Mouse (Mus musculus): ENCODE results near the gene Elp4. TPM values are rescaled to one million over a fixed set of nuclear protein-coding genes. Genes with fewer than 3 reads are reported as not detected.

Elp4 gene
- polyA plus RNA-seq, 1 experiment from 2014 or later: 15.7 TPM

GRCm38 (mm10) chr2:105890816-105891215 lies 13.5 kb downstream of the Elp4 start:
- ATAC-seq (ENCODE audit: insufficient read depth): no peak
- H3K4me1 ChIP-seq (replicated peaks): no peaks in the 10 kb centered on the region
- H3K27me3 ChIP-seq: no peaks in the 10 kb centered on the region
- H3K9ac ChIP-seq: no peak overlapping the region
- peaks cover 21% of the 10 kb centered on the region for H3K36me3 ChIP-seq (replicated peaks)
- no peak overlapping the region for H3K4me3 ChIP-seq (replicated peaks)
- H3K4me2 ChIP-seq: no peak overlapping the region
- H3K9me3 ChIP-seq (replicated peaks): 0 out of 2 replicates have a peak, but pooled peaks cover 3% of the 10 kb centered on the region
- H3K27ac ChIP-seq (replicated peaks): no peak overlapping the region

GRCm38 (mm10) chr2:105873403-105873802 lies 31.0 kb downstream of the Elp4 start:
- 45% methylated on average over 1 of the region's 1 CpGs for WGBS (ENCODE audit: insufficient replicate concordance)

GRCm38 (mm10) chr2:105854740-105855139 lies 49.6 kb downstream of the Elp4 start:
- H3K9me3 ChIP-seq (replicated peaks): no peaks in the 10 kb centered on the region
- no peaks in the 10 kb centered on the region for H3K36me3 ChIP-seq (replicated peaks)
- no peak overlapping the region for H3K27ac ChIP-seq (replicated peaks)
- H3K27me3 ChIP-seq: no peaks in the 10 kb centered on the region
- no peak overlapping the region for H3K9ac ChIP-seq
- ATAC-seq (ENCODE audit: insufficient read depth): no peak
- H3K4me3 ChIP-seq (replicated peaks): no peak overlapping the region
- H3K4me1 ChIP-seq (replicated peaks): no peaks in the 10 kb centered on the region
- no peak overlapping the region for H3K4me2 ChIP-seq
- WGBS (ENCODE audit: insufficient replicate concordance): 51% methylated on average over 2 of the region's 2 CpGs

More at GRCm38 (mm10) chr2:105873403-105873802, 31.0 kb downstream of the Elp4 start:
- no peaks in the 10 kb centered on the region for H3K4me1 ChIP-seq (replicated peaks)
- no peaks in the 10 kb centered on the region for H3K9me3 ChIP-seq (replicated peaks)
- no peaks in the 10 kb centered on the region for H3K27me3 ChIP-seq
- 0 out of 2 replicates have a peak, but pooled peaks cover 4% of the 10 kb centered on the region for H3K36me3 ChIP-seq (replicated peaks)
- no peak overlapping the region for H3K9ac ChIP-seq
- H3K27ac ChIP-seq (replicated peaks): no peak overlapping the region
- H3K4me2 ChIP-seq: no peak overlapping the region
- no peak overlapping the region for H3K4me3 ChIP-seq (replicated peaks)
- no peak for ATAC-seq (ENCODE audit: insufficient read depth)

GRCm38 (mm10) chr2:105852971-105853370 lies 51.4 kb downstream of the Elp4 start:
- no peaks in the 10 kb centered on the region for H3K4me1 ChIP-seq (replicated peaks)
- no peak overlapping the region for H3K27ac ChIP-seq (replicated peaks)
- H3K36me3 ChIP-seq (replicated peaks): no peaks in the 10 kb centered on the region
- WGBS (ENCODE audit: insufficient replicate concordance): 83% methylated on average over 2 of the region's 2 CpGs
- no peak overlapping the region for H3K4me2 ChIP-seq
- no peak overlapping the region for H3K9ac ChIP-seq
- no peak overlapping the region for H3K4me3 ChIP-seq (replicated peaks)
- H3K27me3 ChIP-seq: no peaks in the 10 kb centered on the region
- H3K9me3 ChIP-seq (replicated peaks): no peaks in the 10 kb centered on the region
- no peak for ATAC-seq (ENCODE audit: insufficient read depth)

- Histone ChIP-seq H3K4me3 (replicated peaks) (no peak overlapping the region), H3K27ac (replicated peaks) (no peak overlapping the region), H3K27me3 (no peaks in the 10 kb centered on the region), H3K4me2 (no peak overlapping the region), H3K36me3 (replicated peaks) (no peaks in the 10 kb centered on the region), H3K9me3 (replicated peaks) (no peaks in the 10 kb centered on the region), H3K9ac (no peak overlapping the region), H3K4me1 (replicated peaks) (no peaks in the 10 kb centered on the region)
- ATAC-seq (ENCODE audit: insufficient read depth): no peak
These were observed 52.6 kb downstream of the Elp4 start for GRCm38 (mm10) chr2:105851714-105852293.

- no peaks in the 10 kb centered on the region for H3K27me3 ChIP-seq
- no peak overlapping the region for H3K4me3 ChIP-seq (replicated peaks)
- no peak overlapping the region for H3K4me2 ChIP-seq
- H3K4me1 ChIP-seq (replicated peaks): no peaks in the 10 kb centered on the region
- H3K9ac ChIP-seq: no peak overlapping the region
- H3K27ac ChIP-seq (replicated peaks): no peak overlapping the region
- no peak for ATAC-seq (ENCODE audit: insufficient read depth)
- H3K9me3 ChIP-seq (replicated peaks): no peaks in the 10 kb centered on the region
- WGBS (ENCODE audit: insufficient replicate concordance): 82% methylated on average over 5 of the region's 5 CpGs
- no peaks in the 10 kb centered on the region for H3K36me3 ChIP-seq (replicated peaks)
These were observed 61.2 kb downstream of the Elp4 start for GRCm38 (mm10) chr2:105843151-105843550.

GRCm38 (mm10) chr2:105817965-105818364 lies 86.4 kb downstream of the Elp4 start:
- H3K4me2 ChIP-seq: no peak overlapping the region
- H3K36me3 ChIP-seq (replicated peaks): no peaks in the 10 kb centered on the region
- no peaks in the 10 kb centered on the region for H3K4me1 ChIP-seq (replicated peaks)
- no peaks in the 10 kb centered on the region for H3K27me3 ChIP-seq
- no peak overlapping the region for H3K27ac ChIP-seq (replicated peaks)
- H3K4me3 ChIP-seq (replicated peaks): no peak overlapping the region
- 55% methylated on average over 1 of the region's 1 CpGs for WGBS (ENCODE audit: insufficient replicate concordance)
- no peaks in the 10 kb centered on the region for H3K9me3 ChIP-seq (replicated peaks)
- no peak overlapping the region for H3K9ac ChIP-seq
- ATAC-seq (ENCODE audit: insufficient read depth): no peak

GRCm38 (mm10) chr2:105815170-105815569 lies 89.2 kb downstream of the Elp4 start:
- Histone ChIP-seq H3K4me1 (replicated peaks) (no peaks in the 10 kb centered on the region), H3K27ac (replicated peaks) (no peak overlapping the region), H3K4me2 (no peak overlapping the region), H3K4me3 (replicated peaks) (no peak overlapping the region), H3K9me3 (replicated peaks) (no peaks in the 10 kb centered on the region), H3K36me3 (replicated peaks) (no peaks in the 10 kb centered on the region), H3K9ac (no peak overlapping the region), H3K27me3 (no peaks in the 10 kb centered on the region)
- no peak; the same call in 1 of the 2 replicates for ATAC-seq (ENCODE audit: insufficient read depth)
- 71% methylated on average over 3 of the region's 3 CpGs for WGBS (ENCODE audit: insufficient replicate concordance)

GRCm38 (mm10) chr2:105813041-105813440 lies 91.3 kb downstream of the Elp4 start:
- 66% methylated on average over 3 of the region's 3 CpGs for WGBS (ENCODE audit: insufficient replicate concordance)
- Histone ChIP-seq H3K36me3 (replicated peaks) (no peaks in the 10 kb centered on the region), H3K4me1 (replicated peaks) (no peaks in the 10 kb centered on the region)

GRCm38 (mm10) chr2:105810286-105810685 lies 94.1 kb downstream of the Elp4 start:
- ATAC-seq (ENCODE audit: insufficient read depth): no peak
- Histone ChIP-seq H3K27me3 (no peaks in the 10 kb centered on the region), H3K4me2 (no peak overlapping the region), H3K4me1 (replicated peaks) (peaks cover 13% of the 10 kb centered on the region), H3K36me3 (replicated peaks) (no peaks in the 10 kb centered on the region), H3K4me3 (replicated peaks) (no peak overlapping the region), H3K9me3 (replicated peaks) (no peaks in the 10 kb centered on the region), H3K27ac (replicated peaks) (no peak overlapping the region), H3K9ac (no peak overlapping the region)
- 71% methylated on average over 2 of the region's 2 CpGs for WGBS (ENCODE audit: insufficient replicate concordance)

More at GRCm38 (mm10) chr2:105813041-105813440, 91.3 kb downstream of the Elp4 start:
- Histone ChIP-seq H3K27me3 (no peaks in the 10 kb centered on the region), H3K4me3 (replicated peaks) (no peak overlapping the region), H3K27ac (replicated peaks) (no peak overlapping the region), H3K9ac (no peak overlapping the region), H3K4me2 (no peak overlapping the region), H3K9me3 (replicated peaks) (no peaks in the 10 kb centered on the region)
- ATAC-seq (ENCODE audit: insufficient read depth): no peak

- peak; percentile 87 for ATAC-seq (ENCODE audit: insufficient read depth)
- H3K4me1 ChIP-seq (replicated peaks): peaks cover 15% of the 10 kb centered on the region
- H3K4me2 ChIP-seq: peak overlapping the region; percentile 9
- H3K36me3 ChIP-seq (replicated peaks): no peaks in the 10 kb centered on the region
- H3K27ac ChIP-seq (replicated peaks): peak overlapping the region; percentile 53
- WGBS (ENCODE audit: insufficient replicate concordance): 40% methylated on average over 2 of the region's 2 CpGs
- H3K4me3 ChIP-seq (replicated peaks): no peak overlapping the region
- H3K9me3 ChIP-seq (replicated peaks): no peaks in the 10 kb centered on the region
- no peaks in the 10 kb centered on the region for H3K27me3 ChIP-seq
- H3K9ac ChIP-seq: no peak overlapping the region
These were observed 97.8 kb downstream of the Elp4 start for GRCm38 (mm10) chr2:105806571-105806970.

GRCm38 (mm10) chr2:105806047-105806446 lies 98.3 kb downstream of the Elp4 start:
- ATAC-seq (ENCODE audit: insufficient read depth): peak; percentile 81
- H3K27ac ChIP-seq (replicated peaks): peak overlapping the region; percentile 53
- H3K4me1 ChIP-seq (replicated peaks): peaks cover 15% of the 10 kb centered on the region
- no peaks in the 10 kb centered on the region for H3K36me3 ChIP-seq (replicated peaks)
- H3K9ac ChIP-seq: no peak overlapping the region
- no peaks in the 10 kb centered on the region for H3K27me3 ChIP-seq
- no peak overlapping the region for H3K4me3 ChIP-seq (replicated peaks)
- no peaks in the 10 kb centered on the region for H3K9me3 ChIP-seq (replicated peaks)
- WGBS (ENCODE audit: insufficient replicate concordance): 40% methylated on average over 4 of the region's 4 CpGs
- peak overlapping the region; percentile 9 for H3K4me2 ChIP-seq
